Mouse (Mus musculus) kidney, adult 2 months (tissue): ENCODE measurements around the gene Sik2. TPM values are rescaled to one million over a fixed set of nuclear protein-coding genes. Genes with fewer than 3 reads are reported as not detected.

Experiments used
- DNase-seq: peaks from one replicate; pipeline ENCODE4 v3.0.0; 2021
- H3K27ac ChIP-seq: fragments of 200-500 bp; 2 replicates; pipeline ENCODE4 v1.5.1; 2012; ENCODE audit warnings: low read depth, low read length, control low read depth, inconsistent platforms; ENCODE audit not compliant: insufficient read depth
- H3K27me3 ChIP-seq: fragments of 200-500 bp; replicated peaks from 2 replicates; pipeline ENCODE4 v1.6.1; 2012; ENCODE audit warnings: mild to moderate bottlenecking, moderate library complexity, low read length, inconsistent platforms; ENCODE audit not compliant: control insufficient read depth, insufficient read depth
- H3K36me3 ChIP-seq: fragments of 200-500 bp; 2 replicates; pipeline ENCODE4 v1.6.1; 2012; ENCODE audit warnings: mild to moderate bottlenecking, moderate library complexity, low read length, inconsistent platforms; ENCODE audit not compliant: control insufficient read depth, insufficient read depth
- H3K4me1 ChIP-seq: fragments of 200-500 bp; 2 replicates; pipeline ENCODE4 v1.6.1; 2011; ENCODE audit warnings: low read length; ENCODE audit not compliant: control insufficient read depth, insufficient read depth
- H3K4me3 ChIP-seq: fragments of 200-500 bp; 2 replicates; pipeline ENCODE4 v1.5.1; 2011; ENCODE audit warnings: mild to moderate bottlenecking, low read depth, low read length, control low read depth; ENCODE audit not compliant: insufficient read depth
- CTCF ChIP-seq: fragments of 200-500 bp; conservative IDR thresholded peaks from 2 replicates; pipeline ENCODE4 v1.5.1; 2011; ENCODE audit warnings: low read depth, mild to moderate bottlenecking, control low read depth, low read length, moderate library complexity, mixed read lengths; ENCODE audit not compliant: insufficient read depth, insufficient read length
- POLR2A ChIP-seq: fragments of 200-500 bp; IDR thresholded peaks from one replicate; pipeline ENCODE4 v1.6.1; 2011; ENCODE audit warnings: low read depth, low read length, control low read depth
- WGBS: fragments of 180-500 bp; shearing (Covaris S2); methylation state at CpG from one replicate; pipeline ENCODE4 v1.1.7; 2018; 5-methylcytosine and 5-hydroxymethylcytosine counted together
- polyA plus RNA-seq: library from polyadenylated mRNA; depleted of rRNA; stranded (reverse); fragments of >200 nt; gene quantifications from 2 replicates; pipeline ENCODE4 v1.2.3, GENCODE M21; 2012

The Sik2 gene
- polyA plus RNA-seq, 1 experiment: 18.5 TPM

DNA sequence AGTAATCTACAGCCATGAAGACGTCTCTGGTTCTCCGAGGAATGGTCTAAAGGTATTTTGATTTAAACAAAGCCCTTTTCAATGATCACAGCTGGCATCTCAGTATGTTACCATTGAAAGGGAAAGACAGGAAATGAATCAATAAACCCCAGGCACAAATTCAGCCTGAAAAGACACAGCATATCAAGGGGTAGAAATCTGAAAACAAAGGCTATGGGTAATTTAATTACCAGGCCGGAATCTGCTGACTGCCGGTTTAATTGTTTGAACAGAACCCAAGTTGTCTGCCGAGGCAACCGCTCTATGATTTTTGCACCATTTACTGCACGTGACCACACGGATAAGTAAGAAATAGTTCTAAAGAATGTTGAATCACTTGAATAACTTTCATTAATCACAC, 22.8 kb downstream of the Sik2 start:
- no peaks in the 10 kb centered on the region for H3K27me3 ChIP-seq
- no peaks in the 10 kb centered on the region for H3K36me3 ChIP-seq
- WGBS: 44% methylated on average over 8 of the region's 8 CpGs
- H3K4me1 ChIP-seq: peaks cover 7% of the 10 kb centered on the region; the same call in 1 of the 2 replicates
- no peak overlapping the region for H3K27ac ChIP-seq
- H3K4me3 ChIP-seq: no peak overlapping the region
- TF ChIP-seq CTCF (no peak), POLR2A (no peak)
- DNase-seq: peak; percentile 29

DNA sequence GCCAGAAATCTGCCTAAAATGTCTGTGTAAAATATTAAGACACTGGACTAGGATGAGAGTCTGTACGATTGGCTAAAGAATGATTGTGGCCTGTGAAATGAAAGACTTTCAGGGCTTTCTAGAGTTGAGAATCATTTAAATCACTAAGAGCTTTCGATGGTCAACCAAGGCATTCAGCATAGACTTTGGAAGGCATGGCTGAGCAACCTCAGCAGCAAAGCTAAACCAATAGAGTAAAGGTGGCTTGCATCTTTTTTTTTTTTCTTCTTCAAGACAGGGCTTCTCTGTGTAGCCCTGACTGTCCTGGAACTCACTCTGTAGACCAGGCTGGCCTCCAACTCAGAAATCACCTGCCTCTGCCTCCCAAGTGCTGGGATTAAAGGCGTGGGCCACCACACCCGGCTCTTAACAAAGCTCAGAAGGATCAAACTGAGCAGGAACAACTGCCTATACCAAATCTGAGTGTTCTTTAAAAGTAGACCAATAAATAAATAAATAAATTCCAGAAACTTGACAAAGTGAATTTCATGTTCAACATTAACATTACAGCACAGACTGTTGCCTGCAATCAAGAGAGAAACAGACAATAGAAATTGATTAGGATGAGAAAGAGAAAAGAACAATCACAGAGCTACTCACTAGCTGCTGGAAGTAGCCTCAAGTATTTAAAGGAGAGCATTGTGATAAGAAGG, 27.2 kb downstream of the Sik2 start:
- Histone ChIP-seq H3K27ac (no peak overlapping the region), H3K4me3 (no peak overlapping the region), H3K4me1 (peaks cover 4% of the 10 kb centered on the region; the same call in 1 of the 2 replicates), H3K27me3 (no peaks in the 10 kb centered on the region), H3K36me3 (no peaks in the 10 kb centered on the region)
- TF ChIP-seq POLR2A (no peak), CTCF (no peak)
- DNase-seq: peak; percentile 51
- 77% methylated on average over 4 of the region's 4 CpGs for WGBS

DNA sequence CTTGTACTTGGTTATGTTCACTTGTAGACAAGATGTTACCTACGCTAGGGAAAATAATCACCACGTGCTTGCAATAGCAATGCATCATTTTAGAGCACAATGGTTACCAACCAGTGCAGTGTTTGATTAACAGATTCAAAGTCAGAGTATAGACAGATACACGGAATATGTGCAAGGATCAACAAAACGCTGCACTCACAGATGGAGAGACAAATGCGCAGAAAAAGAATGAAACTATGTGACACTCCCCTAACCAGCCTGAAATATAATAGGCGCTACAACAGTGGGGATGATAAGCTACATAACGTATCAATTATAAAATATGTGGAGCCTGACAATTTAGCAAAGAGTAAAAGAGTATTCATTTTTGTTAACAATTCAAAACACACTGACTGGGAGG, 34.2 kb downstream of the Sik2 start:
- Histone ChIP-seq H3K4me1 (peaks cover 3% of the 10 kb centered on the region; the same call in 1 of the 2 replicates), H3K4me3 (no peak overlapping the region), H3K27me3 (no peaks in the 10 kb centered on the region), H3K27ac (no peak overlapping the region), H3K36me3 (no peaks in the 10 kb centered on the region)
- TF ChIP-seq POLR2A (no peak), CTCF (no peak)
- no peak for DNase-seq
- 91% methylated on average over 7 of the region's 7 CpGs for WGBS

GRCm38 (mm10) chr9:50970413-50970812, 38.5 kb downstream of the Sik2 start:
- no peak for TF ChIP-seq POLR2A
- TF ChIP-seq CTCF: no peak
- Histone ChIP-seq H3K36me3 (no peaks in the 10 kb centered on the region), H3K4me1 (no peaks in the 10 kb centered on the region), H3K4me3 (no peak overlapping the region), H3K27ac (no peak overlapping the region), H3K27me3 (no peaks in the 10 kb centered on the region)
- 82% methylated on average over 4 of the region's 4 CpGs for WGBS
- DNase-seq: no peak

DNA sequence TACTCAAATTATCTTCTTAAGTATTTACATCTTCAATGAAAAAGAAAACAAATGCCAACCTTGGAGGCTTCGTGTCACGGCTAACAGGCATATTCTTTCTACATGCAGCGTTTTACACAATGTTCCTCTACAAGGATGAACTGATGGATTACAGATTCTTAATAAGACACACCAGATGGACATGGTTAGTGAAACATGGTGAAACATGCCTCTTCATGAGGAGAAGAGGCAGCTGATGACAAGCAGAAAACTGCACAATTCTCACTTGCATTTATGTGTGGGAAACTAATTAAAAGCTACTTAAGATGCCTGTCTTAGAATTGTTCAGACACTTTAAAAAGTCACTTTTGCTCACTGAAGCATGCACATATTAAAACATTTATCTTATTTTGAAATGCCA, 39.6 kb downstream of the Sik2 start:
- DNase-seq: no peak
- H3K4me1 ChIP-seq: no peaks in the 10 kb centered on the region
- H3K27me3 ChIP-seq: no peaks in the 10 kb centered on the region
- no peaks in the 10 kb centered on the region for H3K36me3 ChIP-seq
- no peak overlapping the region for H3K27ac ChIP-seq
- no peak overlapping the region for H3K4me3 ChIP-seq
- WGBS: 95% methylated on average over 3 of the region's 3 CpGs
- TF ChIP-seq POLR2A (no peak), CTCF (no peak)

GRCm38 (mm10) chr9:50966277-50966676, 42.6 kb downstream of the Sik2 start:
- DNase-seq: no peak
- Histone ChIP-seq H3K4me1 (no peaks in the 10 kb centered on the region), H3K4me3 (no peak overlapping the region), H3K27ac (no peak overlapping the region), H3K36me3 (no peaks in the 10 kb centered on the region), H3K27me3 (no peaks in the 10 kb centered on the region)
- no peak for TF ChIP-seq CTCF
- TF ChIP-seq POLR2A: no peak
- 85% methylated on average over 2 of the region's 2 CpGs for WGBS

DNA sequence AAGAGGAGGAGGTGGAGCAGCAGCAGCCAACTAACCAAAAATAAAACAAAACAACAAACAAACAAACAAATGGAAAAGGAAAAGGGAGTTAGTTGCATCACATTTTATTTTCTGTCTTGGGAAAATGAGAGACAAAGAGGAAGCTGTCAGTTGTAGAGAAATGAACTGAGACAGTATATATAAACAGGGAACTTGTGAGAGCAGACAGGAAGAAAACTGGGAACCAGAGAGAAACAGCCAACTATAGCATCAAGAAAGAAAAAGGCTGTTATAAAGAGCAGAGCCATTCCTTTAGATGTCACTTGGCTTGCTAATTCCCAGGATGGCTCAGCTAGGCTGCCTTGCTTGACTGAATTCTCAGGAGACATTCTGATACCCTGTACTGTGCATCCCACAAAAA, 43.5 kb downstream of the Sik2 start:
- Histone ChIP-seq H3K4me1 (no peaks in the 10 kb centered on the region), H3K36me3 (no peaks in the 10 kb centered on the region), H3K4me3 (no peak overlapping the region), H3K27ac (no peak overlapping the region), H3K27me3 (no peaks in the 10 kb centered on the region)
- TF ChIP-seq CTCF (no peak), POLR2A (no peak)
- DNase-seq: no peak

GRCm38 (mm10) chr9:50964911-50965310, 44.0 kb downstream of the Sik2 start:
- H3K4me1 ChIP-seq: no peaks in the 10 kb centered on the region
- no peak overlapping the region for H3K27ac ChIP-seq
- no peak for DNase-seq
- H3K36me3 ChIP-seq: no peaks in the 10 kb centered on the region
- no peaks in the 10 kb centered on the region for H3K27me3 ChIP-seq
- WGBS: 85% methylated on average over 2 of the region's 2 CpGs
- H3K4me3 ChIP-seq: no peak overlapping the region
- TF ChIP-seq POLR2A: no peak
